Mouse (Mus musculus) embryonic facial prominence, embryonic 15.5 days (tissue): ENCODE measurements around the gene Hpdl. TPM values are rescaled to one million over a fixed set of nuclear protein-coding genes. Genes with fewer than 3 reads are reported as not detected.

ENCODE experiments used
- ATAC-seq: fragments of 200-750 bp; cut with Nextera tagmentation; 2 replicates; pipeline ENCODE4 v1.8.0; 2017; ENCODE audit warnings: low read depth, moderate TSS enrichment; ENCODE audit not compliant: insufficient number of reproducible peaks, low FRiP score, low TSS enrichment
- H3K27ac ChIP-seq: fragments of 300-500 bp; sonication (generic); replicated peaks from 2 replicates; pipeline ENCODE4 v1.5.1; 2015; ENCODE audit warnings: mild to moderate bottlenecking, inconsistent platforms
- H3K27me3 ChIP-seq: fragments of 300-500 bp; sonication (generic); 2 replicates; pipeline ENCODE4 v1.6.1; 2015; ENCODE audit warnings: inconsistent platforms
- H3K36me3 ChIP-seq: fragments of 300-500 bp; sonication (generic); 2 replicates; pipeline ENCODE4 v1.6.1; 2015; ENCODE audit warnings: mild to moderate bottlenecking, inconsistent platforms
- H3K4me1 ChIP-seq: fragments of 300-500 bp; sonication (generic); 2 replicates; pipeline ENCODE4 v1.6.1; 2015; ENCODE audit warnings: inconsistent platforms
- H3K4me2 ChIP-seq: fragments of 300-500 bp; sonication (generic); replicated peaks from 2 replicates; pipeline ENCODE4 v1.6.1; 2015; ENCODE audit warnings: mild to moderate bottlenecking, inconsistent platforms
- H3K4me3 ChIP-seq: fragments of 300-500 bp; sonication (generic); replicated peaks from 2 replicates; pipeline ENCODE4 v1.5.1; 2015; ENCODE audit warnings: mild to moderate bottlenecking, inconsistent platforms
- H3K9ac ChIP-seq: fragments of 300-500 bp; sonication (generic); 2 replicates; pipeline ENCODE4 v1.6.1; 2015; ENCODE audit warnings: inconsistent platforms
- H3K9me3 ChIP-seq: fragments of 300-500 bp; sonication (generic); replicated peaks from 2 replicates; pipeline ENCODE4 v1.6.1; 2016; ENCODE audit warnings: inconsistent platforms
- WGBS: fragments of 180-500 bp; shearing (Covaris S2); methylation state at CpG from one replicate; pipeline ENCODE4 v1.1.7; 2015; 5-methylcytosine and 5-hydroxymethylcytosine counted together
- polyA plus RNA-seq: library from polyadenylated mRNA; unstranded; fragments of >200 nt; fragmentation: Nextera tagmentation; extraction: Ambion mirVana; gene quantifications from 2 replicates; pipeline ENCODE4 v1.2.1, GENCODE M21; 2015

The Hpdl gene
- polyA plus RNA-seq, 1 experiment from 2014 or later: 0.47 TPM

DNA sequence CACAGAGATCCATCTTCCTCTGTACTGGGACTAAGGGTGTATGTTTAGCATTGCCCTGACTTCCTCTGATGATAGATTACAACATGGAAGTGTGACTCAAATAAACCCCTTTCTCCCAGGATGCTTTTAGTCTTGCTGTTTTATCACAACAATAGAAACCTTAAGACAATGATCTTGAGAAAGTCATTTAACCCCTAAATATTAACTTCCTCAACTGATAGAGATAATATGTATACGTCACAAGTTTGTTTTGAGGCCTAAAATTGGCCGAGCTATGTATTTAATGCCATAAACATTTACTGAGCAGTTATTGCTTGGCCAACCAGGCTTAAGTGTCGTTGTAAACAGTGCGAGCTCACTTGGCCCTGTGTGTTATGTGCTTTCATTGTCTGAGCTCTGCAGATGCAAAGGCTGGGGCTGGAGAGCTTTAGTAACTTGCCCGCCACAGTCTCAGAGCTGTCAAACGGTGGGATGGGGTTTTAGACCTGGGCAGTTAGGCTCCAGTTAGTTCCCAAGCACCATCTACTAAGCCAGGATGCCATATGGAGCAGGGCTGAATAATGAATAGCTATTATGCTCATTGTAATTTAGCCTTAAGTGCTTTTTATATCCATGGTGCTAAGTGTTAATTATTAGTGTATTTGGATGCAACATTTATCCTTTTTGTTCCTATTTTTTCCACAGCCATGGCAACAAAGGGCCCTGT, 8.0 kb upstream of the Hpdl start:
- Histone ChIP-seq H3K4me3 (no peak overlapping the region), H3K27me3 (no peaks in the 10 kb centered on the region), H3K9me3 (no peaks in the 10 kb centered on the region), H3K4me2 (no peak overlapping the region), H3K4me1 (peaks cover 4% of the 10 kb centered on the region), H3K9ac (no peak overlapping the region), H3K36me3 (no peaks in the 10 kb centered on the region), H3K27ac (no peak overlapping the region)
- 63% methylated on average over 6 of the region's 6 CpGs for WGBS
- ATAC-seq: no peak

DNA sequence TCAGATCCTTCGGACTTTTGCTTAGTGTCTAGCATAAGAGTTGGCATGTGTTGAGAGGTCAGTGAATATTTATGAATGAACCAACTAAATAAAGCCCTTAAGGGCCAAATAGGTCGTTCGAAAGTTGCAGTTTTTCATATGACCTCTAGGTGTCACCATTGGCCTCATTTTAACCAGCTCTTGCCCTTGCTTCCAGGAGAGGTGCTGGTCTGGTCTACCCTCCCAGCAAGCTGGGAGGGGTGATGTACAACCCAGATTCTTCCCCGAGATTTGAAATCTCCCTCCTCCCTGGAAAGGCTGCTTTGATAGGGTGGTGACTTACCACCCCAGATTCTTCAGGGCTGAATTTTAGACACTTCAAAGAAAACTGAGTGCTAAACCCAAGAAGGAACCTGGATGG, 6.3 kb upstream of the Hpdl start:
- H3K4me2 ChIP-seq: no peak overlapping the region
- H3K9ac ChIP-seq: no peak overlapping the region
- H3K36me3 ChIP-seq: no peaks in the 10 kb centered on the region
- no peak overlapping the region for H3K27ac ChIP-seq
- no peaks in the 10 kb centered on the region for H3K27me3 ChIP-seq
- H3K4me1 ChIP-seq: peaks cover 9% of the 10 kb centered on the region
- no peak for ATAC-seq
- under 1% methylated on average over 4 of the region's 4 CpGs for WGBS
- H3K4me3 ChIP-seq: no peak overlapping the region
- no peaks in the 10 kb centered on the region for H3K9me3 ChIP-seq

DNA sequence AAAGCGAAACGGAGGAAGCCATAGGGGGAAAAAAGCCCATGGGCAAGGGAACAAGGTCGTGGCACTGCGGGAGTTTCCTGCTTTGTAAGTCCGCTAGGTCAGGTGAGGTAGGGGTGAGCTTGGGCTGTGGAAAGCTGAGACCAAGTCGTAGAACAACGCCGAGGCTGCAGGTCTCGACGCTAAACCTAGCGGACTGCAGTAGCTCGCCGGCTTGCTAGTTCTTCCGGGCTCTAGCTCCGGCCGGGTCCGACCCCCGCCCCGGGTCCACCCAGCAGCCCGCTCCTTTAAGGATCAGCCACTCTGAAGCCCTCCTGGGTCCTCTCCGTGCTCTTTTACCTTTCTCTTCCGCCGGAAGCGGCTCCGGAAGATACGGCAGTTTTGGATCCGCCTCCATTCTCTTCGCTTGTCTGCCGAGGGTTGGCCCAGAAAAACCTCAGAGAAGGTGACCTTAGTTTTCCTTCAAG, 3.1 kb upstream of the Hpdl start:
- ATAC-seq: peak; percentile 36; the same call in 1 of the 2 replicates
- Histone ChIP-seq H3K4me3 (peak overlapping the region; percentile 65), H3K4me1 (peaks cover 25% of the 10 kb centered on the region), H3K9ac (peak overlapping the region; percentile 60), H3K27me3 (peaks cover 18% of the 10 kb centered on the region), H3K4me2 (peak overlapping the region; percentile 76), H3K27ac (peak overlapping the region; percentile 76; the same call in 1 of the 2 replicates), H3K9me3 (no peaks in the 10 kb centered on the region), H3K36me3 (no peaks in the 10 kb centered on the region)
- WGBS: 1% methylated on average over 29 of the region's 29 CpGs

GRCm38 (mm10) chr4:116820902-116821693, 409 bp downstream of the Hpdl start:
- H3K9me3 ChIP-seq: no peaks in the 10 kb centered on the region
- peak overlapping the region; percentile 35 for H3K9ac ChIP-seq
- H3K36me3 ChIP-seq: peaks cover 6% of the 10 kb centered on the region; the same call in 1 of the 2 replicates
- peak overlapping the region; percentile 95 for H3K4me2 ChIP-seq
- peaks cover 25% of the 10 kb centered on the region for H3K4me1 ChIP-seq
- WGBS: under 1% methylated on average over 51 of the region's 51 CpGs
- no peak for ATAC-seq
- no peak overlapping the region for H3K27ac ChIP-seq
- peak overlapping the region; percentile 56 for H3K4me3 ChIP-seq
- peaks cover 22% of the 10 kb centered on the region for H3K27me3 ChIP-seq

DNA sequence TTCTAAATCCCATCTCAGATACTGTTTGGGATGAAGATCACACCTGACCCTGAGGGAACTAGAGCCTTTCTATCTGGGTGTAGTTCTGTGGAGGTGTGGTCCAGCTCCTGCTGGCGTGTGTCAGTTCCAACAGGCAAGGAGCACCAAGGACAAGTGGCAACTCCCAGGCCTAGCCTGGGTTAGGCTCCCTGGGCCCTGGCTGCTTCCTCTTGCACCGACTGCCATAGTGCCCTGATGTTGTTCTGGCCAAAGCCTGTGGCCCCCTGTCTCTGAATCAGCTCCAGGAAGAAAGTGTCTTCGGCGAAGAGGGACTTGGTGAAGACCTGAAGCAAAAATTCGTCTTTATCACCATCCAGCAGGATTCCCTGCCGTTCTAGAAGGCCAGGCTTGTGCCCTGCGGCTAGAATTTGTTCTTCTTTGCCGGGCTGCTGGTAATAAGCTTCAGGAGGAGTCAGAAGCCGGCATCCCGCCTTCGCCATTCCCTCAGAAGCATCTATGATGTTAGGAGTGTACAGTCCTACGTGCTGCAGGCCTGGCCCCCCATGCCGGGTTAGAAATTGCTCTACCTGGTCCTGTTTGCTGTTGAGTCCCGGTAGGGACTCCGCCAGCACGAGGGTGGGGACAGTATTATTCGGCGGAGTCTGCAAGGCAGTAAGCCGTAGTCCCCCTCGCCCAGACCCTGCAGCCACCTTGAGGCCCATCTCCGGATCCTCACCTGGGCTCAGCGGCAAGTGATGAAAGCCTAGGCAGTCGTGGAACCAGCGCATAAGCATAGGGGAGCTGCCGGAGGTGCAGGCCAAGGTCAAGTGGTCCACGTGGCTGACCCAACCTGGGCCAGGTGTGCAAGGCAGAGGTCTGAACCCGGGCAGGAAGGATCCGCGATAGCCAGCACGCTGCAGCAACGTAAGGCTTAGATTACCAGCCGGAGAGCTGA, 1.3 kb downstream of the Hpdl start:
- no peak for ATAC-seq
- WGBS: 15% methylated on average over 32 of the region's 32 CpGs
- H3K27me3 ChIP-seq: peaks cover 22% of the 10 kb centered on the region
- peaks cover 24% of the 10 kb centered on the region for H3K4me1 ChIP-seq
- H3K27ac ChIP-seq: no peak overlapping the region
- no peak overlapping the region for H3K9ac ChIP-seq
- H3K36me3 ChIP-seq: peaks cover 6% of the 10 kb centered on the region; the same call in 1 of the 2 replicates
- peak overlapping the region; percentile 56 for H3K4me3 ChIP-seq
- peak overlapping the region; percentile 95 for H3K4me2 ChIP-seq
- H3K9me3 ChIP-seq: no peaks in the 10 kb centered on the region

DNA sequence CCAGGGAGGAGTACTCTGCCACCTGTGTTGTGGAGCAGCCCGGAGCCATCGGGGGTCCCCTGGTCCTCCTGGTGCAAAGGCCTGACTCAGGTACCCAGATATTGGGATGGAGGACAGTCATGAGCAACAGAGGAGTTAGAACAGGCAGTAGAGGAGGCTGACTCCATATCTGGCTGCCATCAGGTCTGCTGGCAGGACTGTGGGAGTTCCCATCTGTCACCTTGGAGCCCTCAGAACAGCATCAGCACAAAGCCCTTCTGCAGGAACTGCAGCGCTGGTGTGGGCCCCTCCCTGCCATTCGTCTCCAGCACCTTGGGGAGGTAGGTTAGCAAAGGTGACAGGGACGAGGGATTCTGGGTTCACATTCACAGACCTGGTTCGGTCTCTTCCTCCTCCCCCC, 4.0 kb downstream of the Hpdl start:
- Histone ChIP-seq H3K27me3 (peaks cover 22% of the 10 kb centered on the region), H3K36me3 (peaks cover 6% of the 10 kb centered on the region; the same call in 1 of the 2 replicates), H3K9ac (no peak overlapping the region), H3K4me2 (no peak overlapping the region), H3K9me3 (no peaks in the 10 kb centered on the region), H3K4me3 (no peak overlapping the region), H3K4me1 (peaks cover 16% of the 10 kb centered on the region), H3K27ac (no peak overlapping the region)
- WGBS: 90% methylated on average over 6 of the region's 6 CpGs
- no peak for ATAC-seq

GRCm38 (mm10) chr4:116815276-116815675, 6.2 kb downstream of the Hpdl start:
- H3K9ac ChIP-seq: no peak overlapping the region
- no peak overlapping the region for H3K4me3 ChIP-seq
- no peak overlapping the region for H3K4me2 ChIP-seq
- H3K36me3 ChIP-seq: peaks cover 6% of the 10 kb centered on the region; the same call in 1 of the 2 replicates
- H3K27me3 ChIP-seq: peaks cover 9% of the 10 kb centered on the region
- WGBS: 86% methylated on average over 5 of the region's 5 CpGs
- no peak overlapping the region for H3K27ac ChIP-seq
- no peaks in the 10 kb centered on the region for H3K9me3 ChIP-seq
- ATAC-seq: no peak
- H3K4me1 ChIP-seq: peaks cover 3% of the 10 kb centered on the region; the same call in 1 of the 2 replicates

DNA sequence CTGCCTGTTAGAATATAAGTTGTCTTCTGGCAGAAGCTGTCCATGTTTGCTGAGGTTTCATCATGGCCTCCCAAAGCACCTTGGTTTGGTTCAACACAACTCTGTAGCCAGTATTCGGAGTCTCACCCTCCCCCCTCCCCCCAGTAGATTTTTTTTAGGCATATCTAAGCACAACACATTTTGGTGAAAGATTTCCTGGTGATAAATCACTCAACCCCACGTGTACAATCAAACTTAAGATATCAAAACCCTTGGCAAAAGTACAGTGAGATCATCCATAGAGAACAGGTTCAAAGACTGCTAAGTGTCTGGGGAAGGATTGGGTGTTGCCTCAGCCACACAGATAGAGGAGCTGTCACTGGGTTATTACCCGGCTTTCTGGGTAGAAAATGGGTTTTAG, 10.5 kb downstream of the Hpdl start:
- ATAC-seq: no peak
- no peak overlapping the region for H3K4me3 ChIP-seq
- 82% methylated on average over 3 of the region's 3 CpGs for WGBS

DNA sequence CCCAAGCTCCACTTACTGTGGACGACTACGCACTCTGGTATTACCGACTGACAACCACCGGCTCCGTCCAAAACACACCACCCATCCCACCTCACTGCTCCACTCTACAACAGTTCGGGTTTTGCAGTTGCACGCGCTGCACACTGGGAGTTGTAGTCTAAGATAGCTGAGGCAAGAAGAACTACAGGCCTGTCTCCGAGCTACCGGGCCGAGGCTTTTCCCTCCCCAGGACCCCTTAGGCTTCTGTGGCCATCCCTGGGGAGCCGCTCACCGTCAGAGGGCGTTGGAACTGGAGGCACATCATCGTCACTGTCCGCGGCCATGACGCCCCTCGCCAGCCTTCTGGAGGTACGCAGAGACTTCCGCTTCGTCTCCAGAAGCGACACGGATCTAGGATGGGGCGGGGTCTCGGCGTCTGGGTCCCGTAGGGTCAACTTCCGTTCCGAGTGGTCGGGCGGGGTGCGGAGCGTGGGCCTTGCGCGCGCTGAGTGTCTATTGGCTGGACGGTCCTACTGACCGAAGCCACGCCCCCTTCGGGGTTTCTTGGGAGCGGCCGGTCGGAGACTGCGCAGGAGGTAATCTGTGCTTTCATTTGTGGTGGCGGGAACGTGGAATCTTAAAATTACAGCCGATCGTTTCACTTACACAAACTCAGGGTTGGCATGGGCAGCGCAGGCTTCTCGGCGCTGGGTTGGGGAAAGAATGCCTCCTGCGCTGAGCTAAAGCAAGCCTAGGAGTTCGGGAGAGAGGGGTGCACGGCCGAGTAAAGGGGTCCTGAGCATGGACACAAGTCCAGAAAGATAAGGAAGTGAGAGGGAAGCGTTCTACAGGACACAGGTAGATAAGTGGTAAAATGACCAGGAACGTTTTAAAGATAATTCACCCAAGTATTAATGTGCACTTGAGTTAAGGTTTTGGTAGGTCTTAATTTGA, 14.0 kb downstream of the Hpdl start, which contains the start of the genes Toe1 and Mutyh:
Gene Toe1 (minus strand): TSS at position 444 of the 933 bp plus-strand sequence.
Gene Mutyh (plus strand): TSS at position 527 of the 933 bp plus-strand sequence.
- Histone ChIP-seq H3K36me3 (peaks cover 29% of the 10 kb centered on the region), H3K9me3 (no peaks in the 10 kb centered on the region), H3K4me3 (peak within 1 kb of the TSS; percentile 81), H3K4me1 (peaks cover 13% of the 10 kb centered on the region), H3K27ac (peak within 1 kb of the TSS; percentile 93), H3K9ac (peak within 1 kb of the TSS; percentile 68), H3K4me2 (peak within 1 kb of the TSS; percentile 59), H3K27me3 (no peaks in the 10 kb centered on the region)
- under 1% methylated on average over 58 of the region's 58 CpGs for WGBS
- ATAC-seq: peak; percentile 98

More for the DNA sequence above, 10.5 kb downstream of the Hpdl start:
- H3K9me3 ChIP-seq: no peaks in the 10 kb centered on the region
- no peak overlapping the region for H3K4me2 ChIP-seq
- H3K27me3 ChIP-seq: no peaks in the 10 kb centered on the region
- no peak overlapping the region for H3K9ac ChIP-seq
- peaks cover 10% of the 10 kb centered on the region for H3K4me1 ChIP-seq
- no peaks in the 10 kb centered on the region for H3K36me3 ChIP-seq
- H3K27ac ChIP-seq: no peak overlapping the region

DNA sequence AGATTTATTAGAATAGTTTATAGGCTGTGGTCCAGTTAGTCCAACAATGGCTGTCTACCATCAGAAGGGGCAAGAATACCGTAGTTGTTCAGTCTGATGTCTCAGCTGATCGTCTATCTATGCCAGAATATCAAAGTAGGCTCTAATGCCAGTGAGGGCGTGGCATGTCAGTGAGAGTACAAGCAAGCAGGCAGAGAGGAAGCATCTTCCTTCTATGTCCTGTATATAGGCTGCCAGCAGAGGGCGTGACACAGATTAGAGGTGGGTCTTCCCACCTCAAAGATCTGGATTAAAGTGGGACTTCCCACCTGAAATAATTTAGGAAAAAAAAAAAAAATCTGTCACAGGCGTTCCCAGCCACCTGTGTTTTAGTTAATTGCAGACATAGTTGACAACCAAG, 21.6 kb downstream of the Hpdl start:
- peaks cover 30% of the 10 kb centered on the region for H3K36me3 ChIP-seq
- ATAC-seq: no peak

More for the DNA sequence above, 21.6 kb downstream of the Hpdl start:
- 36% methylated on average over 5 of the region's 5 CpGs for WGBS
- no peaks in the 10 kb centered on the region for H3K27me3 ChIP-seq
- H3K9me3 ChIP-seq: no peaks in the 10 kb centered on the region
- H3K4me2 ChIP-seq: no peak overlapping the region
- no peaks in the 10 kb centered on the region for H3K4me1 ChIP-seq
- no peak overlapping the region for H3K9ac ChIP-seq
- H3K27ac ChIP-seq: no peak overlapping the region
- no peak overlapping the region for H3K4me3 ChIP-seq
